Mouse (Mus musculus) frontal cortex, postnatal 36 days (tissue): ENCODE measurements around the gene Gm9507.
"Not testable (repeated sequence)": the region's sequence is repeated elsewhere in the genome, so short reads cannot be mapped to it uniquely, and the experiment has no call there.

Source experiments
- DNase-seq, 2 experiments: peaks; one replicate each; pipeline ENCODE4 v3.0.0; 2022; ENCODE audit warnings: low spot score in 2 of 2

The Gm9507 gene

DNA sequence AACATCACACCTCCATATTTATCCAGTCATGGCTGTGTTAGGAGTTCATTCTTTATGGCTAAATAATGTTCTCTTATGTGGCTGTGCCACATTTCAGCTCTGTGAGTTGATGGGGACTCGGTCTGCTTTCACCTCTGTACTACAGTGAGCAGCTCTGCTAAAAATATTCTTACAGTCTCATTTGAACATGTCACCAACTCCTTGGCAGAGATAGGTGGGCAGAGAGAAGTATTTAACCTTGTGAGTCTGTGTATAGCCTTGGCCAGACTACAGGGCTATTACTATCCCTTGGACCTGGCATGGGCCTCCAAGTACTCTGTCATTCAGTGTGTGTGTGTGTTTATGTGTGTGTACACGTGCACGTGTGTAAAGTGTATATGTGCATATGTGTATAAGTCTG, 39.5 kb downstream of the Gm9507 start:
- DNase-seq: not testable (repeated sequence)

GRCm38 (mm10) chr10:77771225-77771624, 40.4 kb downstream of the Gm9507 start, which contains the start of gene Gm3238:
TSS of gene Gm3238 (minus strand) at chr10:77771325.
- not testable (repeated sequence) for DNase-seq

DNA sequence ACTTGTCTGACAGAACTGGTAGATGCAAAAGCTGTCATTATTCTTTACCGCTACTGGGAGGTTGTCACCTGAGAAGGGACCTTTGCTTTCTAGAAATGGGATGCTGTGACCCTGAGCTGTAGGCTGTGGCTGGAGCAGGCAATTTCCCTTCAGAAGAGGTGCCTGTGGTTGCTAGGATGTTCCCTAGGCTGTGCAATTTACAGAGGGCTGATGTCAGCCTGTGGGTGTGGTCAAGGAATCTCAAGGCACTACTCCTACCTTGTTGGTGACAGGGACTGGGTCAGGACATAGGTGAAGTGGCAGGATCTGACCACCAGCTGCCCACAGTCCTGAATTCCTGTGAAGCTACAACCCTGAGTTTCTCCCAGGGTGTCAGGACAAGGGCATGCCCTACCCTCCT, 41.9 kb downstream of the Gm9507 start:
- DNase-seq: no peak
